Mouse (Mus musculus): Measurements from ENCODE around the gene F12. TPM values are rescaled to one million over a fixed set of nuclear protein-coding genes. Genes with fewer than 3 reads are reported as not detected.
"Not testable (repeated sequence)": the region's sequence is repeated elsewhere in the genome, so short reads cannot be mapped to it uniquely, and the experiment has no call there.

Gene F12
- total RNA-seq, 4 experiments from 2014 or later = not detected

DNA sequence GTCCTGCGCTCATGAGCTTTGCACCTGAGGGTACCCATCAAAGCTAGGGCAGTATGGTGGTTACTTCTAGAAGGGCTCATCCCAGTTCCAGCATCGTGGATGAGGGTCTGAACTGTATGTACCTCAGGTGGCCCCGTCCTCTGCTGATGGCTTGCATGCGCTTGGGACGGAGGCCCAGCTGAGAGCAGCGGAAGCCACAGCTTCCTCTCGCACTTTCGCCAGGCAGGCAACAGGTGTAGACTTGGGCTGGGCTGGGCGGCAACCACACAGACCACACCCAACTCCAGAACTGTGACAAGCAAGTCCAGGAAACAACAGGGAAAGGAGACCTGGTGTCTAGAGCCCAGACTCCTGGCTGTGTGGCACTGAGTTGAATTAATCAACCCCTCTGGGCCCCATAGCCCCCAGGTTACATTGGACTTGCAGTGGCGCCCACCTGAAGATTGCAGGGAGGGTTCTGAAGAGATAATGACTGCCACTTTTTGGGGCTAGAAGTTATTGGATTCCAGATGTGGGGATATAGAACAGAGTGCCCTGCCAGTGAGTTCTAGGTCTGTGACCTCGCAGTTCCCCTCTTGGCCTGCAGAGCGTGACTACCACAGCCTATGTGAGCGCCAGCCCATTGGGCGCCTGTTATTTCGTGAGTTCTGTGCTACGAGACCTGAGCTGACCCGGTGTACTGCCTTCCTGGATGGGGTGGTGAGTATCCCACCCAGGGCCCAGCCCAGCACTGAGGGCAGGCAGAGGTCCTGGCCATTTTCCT is 23.3 kb upstream of the F12 start:
- no peak for DNase-seq (ENCODE audit: low spot score in 2 of 2)

DNA sequence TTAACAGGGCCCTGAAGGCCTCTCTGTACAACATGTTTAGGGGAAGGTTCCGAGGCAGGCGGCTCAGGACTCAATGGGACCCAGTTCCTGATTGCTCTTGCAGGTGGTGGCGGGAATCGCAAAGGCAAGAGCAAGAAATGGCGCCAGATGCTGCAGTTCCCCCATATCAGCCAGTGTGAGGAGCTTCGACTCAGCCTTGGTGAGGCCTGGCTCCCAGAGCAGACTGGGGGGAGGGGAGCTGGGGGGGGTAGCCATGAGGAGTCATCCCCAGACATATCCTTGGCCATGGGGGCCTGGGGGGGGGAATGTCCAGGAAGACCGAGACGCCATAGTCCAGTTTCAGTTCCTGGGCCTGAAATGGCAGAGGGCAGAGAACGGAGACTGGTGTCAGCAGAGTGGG is 22.6 kb upstream of the F12 start:
- DNase-seq (ENCODE audit: low spot score in 2 of 2) = no peak

DNA sequence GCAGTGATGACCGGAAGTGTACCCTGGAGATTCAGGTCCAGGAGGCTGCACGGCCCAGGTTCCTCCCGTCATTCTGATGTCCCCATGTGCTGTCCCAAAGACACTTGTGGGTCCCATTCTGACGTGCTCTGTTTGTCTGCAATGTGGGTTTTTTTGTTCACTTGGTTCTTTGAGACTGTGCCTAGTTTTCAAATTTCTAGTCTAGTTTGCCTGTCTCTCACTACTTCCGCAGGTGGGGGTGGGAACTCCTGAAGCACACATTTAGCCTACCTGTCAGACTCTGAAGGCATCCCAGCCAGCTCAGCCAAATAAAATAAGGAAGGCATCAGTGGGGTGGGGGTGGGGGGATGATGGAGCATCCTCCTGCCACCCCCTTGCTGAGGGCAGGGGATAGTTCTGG is 21.5 kb upstream of the F12 start:
- DNase-seq (ENCODE audit: low spot score in 2 of 2) = no peak

DNA sequence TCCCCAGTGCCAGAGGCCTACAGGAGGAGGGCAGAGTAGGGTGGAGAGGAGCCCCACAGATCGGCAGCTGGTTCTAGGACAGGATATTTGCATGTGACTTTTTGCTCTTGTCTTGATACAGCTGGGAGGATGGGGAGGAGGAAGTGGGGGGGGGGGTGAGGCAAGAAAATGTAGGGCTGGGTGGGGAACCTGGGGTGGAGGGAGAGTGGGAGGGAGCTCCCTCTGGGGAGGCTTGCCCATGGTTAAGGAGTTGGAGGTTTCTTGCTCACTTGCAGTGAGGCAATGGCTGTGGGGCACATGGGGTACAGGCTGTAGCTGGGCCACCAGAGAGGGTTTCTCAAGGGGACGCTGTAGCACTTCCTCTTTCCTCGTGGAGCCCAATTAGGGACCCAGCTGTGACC is 20.9 kb upstream of the F12 start:
- no peak for DNase-seq (ENCODE audit: low spot score in 2 of 2)

DNA sequence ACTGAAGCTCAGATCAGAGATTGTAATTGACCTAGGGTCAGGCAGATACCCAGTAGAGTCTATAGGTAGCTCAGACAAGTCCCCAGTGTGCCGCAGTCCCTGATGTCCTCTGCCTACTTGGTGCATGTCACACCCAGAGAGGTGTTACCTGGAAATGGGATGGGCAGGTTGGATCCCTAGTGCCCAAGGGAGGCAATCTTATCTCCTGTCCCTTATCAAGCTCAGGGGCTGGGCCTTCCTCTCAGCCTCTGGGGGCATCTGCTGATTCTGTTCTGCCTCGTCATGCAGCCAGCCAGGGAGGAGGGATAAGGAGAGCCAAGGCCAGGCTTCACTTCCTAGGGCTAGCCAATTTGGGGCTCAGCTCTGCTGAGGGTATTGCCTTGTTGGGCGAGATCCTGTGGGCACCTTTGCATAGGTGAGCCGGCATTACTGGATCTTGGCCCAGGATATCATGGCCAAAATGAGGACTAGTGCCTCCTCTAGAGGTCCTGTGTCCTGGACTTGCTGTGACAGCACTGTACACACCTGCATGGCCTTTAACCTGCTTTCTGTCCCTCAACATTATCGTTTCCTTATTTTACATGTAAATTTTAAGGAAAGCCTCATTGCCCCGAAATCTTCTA is 20.0 kb upstream of the F12 start:
- no peak for DNase-seq (ENCODE audit: low spot score in 2 of 2)

DNA sequence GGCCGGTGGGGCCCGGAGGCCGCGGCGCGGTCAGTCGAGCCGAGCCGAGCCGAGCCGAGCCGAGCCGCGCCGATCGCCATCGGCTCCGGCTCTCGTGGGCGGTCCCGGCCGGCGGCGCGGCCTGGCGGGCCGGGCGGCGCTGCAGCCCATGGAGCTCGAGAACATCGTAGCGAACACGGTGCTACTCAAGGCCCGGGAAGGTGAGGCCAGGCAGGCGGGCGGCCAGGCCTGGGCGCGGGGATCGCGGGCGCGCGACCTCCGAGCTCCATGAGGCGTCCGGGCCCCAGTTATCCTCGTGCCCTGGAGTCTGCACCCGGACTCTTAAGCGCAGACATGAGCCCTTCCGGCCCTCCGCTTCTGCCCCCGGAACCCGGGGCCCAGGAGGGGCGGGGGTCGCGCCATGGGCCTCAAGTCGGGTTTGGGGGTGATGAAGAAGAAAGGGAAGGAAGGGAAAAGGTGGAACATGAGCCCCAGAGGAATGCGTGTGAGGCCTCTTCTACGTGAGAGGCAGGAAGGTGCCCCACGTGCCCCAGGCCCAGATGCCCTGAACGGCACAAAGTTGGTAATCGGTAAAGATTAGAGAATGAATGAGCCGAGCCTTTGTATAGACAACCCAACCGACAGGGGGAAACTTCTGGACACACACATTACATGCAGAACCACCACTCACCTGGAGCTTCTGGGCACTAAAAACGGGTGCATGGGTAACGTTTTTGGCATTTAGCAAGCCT is 18.9 kb upstream of the F12 start:
- no peak for DNase-seq (ENCODE audit: low spot score in 2 of 2)

DNA sequence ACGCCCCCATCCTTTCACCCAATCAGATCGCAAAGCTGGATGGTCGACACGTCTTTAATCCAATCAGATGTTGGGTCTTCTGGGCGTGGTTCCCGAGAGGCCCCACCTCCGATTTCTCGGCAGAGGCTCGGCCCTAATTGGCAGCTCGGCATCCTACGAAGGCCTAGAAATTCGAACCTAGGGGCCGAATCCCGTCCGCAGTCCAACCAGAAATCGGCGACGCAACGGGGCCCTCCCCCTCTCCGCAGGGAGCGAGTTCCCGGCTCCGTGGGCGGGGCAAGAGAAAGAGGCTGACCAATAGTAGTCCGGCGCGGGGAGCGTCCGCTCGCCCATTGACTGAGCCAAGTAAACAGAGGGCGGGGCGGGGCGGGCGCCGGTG is 18.3 kb upstream of the F12 start, which contains the start of gene Grk6:
Grk6 (plus strand) TSS at position 136 of the 379 bp plus-strand sequence.
- DNase-seq (ENCODE audit: low spot score in 2 of 2) = peak; percentile 99

DNA sequence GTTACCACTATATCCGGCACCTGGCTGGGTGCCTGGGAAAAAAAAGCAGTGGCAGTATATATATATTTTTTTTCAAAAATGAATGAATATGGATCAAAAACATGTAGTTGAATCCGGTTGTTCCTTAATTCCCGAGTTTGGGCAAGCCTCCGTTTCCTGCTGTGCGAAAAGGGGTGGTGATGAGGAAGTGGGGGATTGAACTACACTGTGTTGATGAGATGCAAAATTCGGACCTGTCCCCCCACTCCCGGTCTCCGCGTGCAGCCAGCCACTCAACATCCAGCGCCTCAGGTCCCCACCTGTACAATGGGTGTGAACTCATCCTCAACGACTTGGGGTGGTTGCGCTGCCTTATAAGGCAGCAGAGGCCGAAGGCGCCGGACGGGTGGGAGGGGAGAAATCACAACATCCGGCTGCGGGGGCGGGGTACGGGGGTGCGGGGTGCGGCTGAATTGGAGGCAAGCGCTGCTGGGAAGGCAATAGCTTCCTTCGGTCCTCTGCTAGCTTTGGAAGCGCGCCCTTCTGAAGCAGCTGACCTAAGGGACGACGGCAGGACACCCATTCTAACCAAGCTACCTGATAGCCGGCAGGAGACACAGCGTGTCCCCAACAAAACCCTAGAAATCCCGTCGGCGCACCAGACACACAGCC is 17.8 kb upstream of the F12 start:
- DNase-seq (ENCODE audit: low spot score in 2 of 2) = no peak

DNA sequence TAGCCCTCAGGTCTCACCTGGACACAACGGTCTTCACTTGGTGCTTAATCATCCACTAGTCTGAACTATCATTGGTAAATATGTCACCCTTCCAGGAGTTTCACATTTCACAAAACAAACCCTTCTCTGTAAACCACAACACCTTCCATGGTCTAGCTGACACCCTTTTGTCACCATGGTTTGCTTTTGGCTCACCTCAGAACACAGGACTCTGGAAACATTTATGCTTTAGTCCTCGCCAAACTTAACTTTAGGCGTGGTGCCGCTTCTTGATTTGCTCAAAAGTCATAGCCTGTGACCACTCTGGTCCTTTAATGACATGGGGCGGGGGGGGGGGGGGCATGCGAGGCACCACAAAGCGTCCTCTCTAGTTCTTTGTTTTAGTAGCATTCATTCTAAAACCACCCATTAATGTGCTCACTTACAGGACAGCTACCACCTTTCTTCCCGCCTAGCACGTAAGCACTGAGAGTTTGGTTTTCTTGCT is 17.2 kb upstream of the F12 start:
- DNase-seq (ENCODE audit: low spot score in 2 of 2) = no peak

DNA sequence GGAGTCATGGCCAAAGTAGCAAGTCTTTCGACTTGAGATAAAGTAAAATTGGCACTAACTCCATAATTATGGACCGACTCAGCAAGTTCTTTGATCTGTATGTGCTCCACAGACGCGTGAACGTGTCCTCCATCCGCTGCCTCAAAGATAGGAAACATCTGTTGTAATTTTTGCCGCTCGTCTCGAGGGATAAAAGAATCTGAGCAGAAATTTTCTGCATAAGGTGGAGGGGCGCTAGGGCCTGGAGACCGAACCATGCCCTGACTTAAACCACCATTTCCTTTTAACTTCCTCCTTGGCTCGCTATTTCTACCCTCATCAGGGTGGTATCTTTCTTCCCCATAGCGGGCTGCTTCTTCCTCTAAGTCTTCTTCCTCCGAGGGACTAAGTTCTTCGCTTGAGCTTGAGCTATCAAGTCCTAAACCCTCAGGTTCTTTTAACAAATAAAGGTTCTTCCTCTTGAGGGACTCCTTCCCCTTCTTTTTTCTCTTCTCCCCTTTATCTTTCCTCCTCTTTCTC is 10.6 kb upstream of the F12 start:
- DNase-seq (ENCODE audit: low spot score in 2 of 2) = not testable (repeated sequence)

DNA sequence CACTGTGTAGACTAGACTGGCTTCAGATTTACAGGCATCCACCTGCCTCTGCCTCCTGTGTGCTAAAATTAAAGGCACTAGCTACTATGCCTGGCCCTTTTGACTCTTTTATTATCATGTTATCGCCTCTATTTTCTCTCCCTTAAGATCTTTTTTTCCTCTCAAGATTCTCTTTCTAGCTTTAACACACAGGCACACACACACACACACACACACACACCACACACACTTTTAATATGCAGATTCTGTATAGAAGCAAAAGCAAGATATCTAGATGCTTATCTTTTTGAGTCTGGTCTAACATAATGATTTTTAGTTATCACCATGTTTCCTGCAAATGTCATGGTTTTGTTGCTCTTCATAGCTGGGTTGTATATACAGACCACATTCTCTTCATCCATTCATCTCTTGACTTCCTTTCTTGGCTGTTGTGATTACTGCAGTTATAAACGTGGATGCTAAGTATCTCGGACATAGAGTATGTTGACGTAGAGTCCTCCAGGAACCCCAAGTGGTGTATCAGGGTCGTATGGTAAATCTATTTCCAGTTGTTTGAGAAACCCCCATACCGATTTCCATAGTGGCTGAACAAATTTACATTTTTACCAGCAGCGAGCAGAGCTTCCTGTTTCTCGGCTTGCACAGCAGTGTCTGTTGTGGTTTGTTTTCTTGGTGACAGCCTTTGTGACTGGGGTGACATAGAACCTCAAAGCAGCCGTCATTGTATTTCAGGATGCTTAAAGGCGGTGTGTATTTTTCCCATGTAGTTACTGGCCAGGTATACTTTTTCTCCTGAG is 5.5 kb upstream of the F12 start:
- no peak for DNase-seq (ENCODE audit: low spot score in 2 of 2)

DNA sequence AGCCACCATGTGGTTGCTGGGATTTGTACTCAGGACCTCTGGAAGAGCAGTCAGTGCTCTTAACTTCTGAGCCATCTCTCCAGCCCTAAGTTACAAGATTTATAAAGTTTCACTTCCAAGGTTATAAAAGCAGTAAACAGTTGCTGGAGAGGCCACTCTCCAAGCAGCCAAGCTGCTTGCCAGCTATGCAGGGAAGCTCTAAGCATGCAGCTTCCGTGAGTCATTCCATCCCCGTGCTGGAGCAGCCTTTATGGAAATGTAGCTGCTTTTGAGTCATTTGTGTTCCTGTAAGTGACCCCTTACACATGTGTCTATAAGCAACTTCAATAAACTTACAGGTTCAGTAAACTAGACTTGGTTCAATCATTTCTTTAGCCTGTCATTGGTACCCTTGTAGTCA is 4.0 kb upstream of the F12 start:
- DNase-seq (ENCODE audit: low spot score in 2 of 2) = no peak

DNA sequence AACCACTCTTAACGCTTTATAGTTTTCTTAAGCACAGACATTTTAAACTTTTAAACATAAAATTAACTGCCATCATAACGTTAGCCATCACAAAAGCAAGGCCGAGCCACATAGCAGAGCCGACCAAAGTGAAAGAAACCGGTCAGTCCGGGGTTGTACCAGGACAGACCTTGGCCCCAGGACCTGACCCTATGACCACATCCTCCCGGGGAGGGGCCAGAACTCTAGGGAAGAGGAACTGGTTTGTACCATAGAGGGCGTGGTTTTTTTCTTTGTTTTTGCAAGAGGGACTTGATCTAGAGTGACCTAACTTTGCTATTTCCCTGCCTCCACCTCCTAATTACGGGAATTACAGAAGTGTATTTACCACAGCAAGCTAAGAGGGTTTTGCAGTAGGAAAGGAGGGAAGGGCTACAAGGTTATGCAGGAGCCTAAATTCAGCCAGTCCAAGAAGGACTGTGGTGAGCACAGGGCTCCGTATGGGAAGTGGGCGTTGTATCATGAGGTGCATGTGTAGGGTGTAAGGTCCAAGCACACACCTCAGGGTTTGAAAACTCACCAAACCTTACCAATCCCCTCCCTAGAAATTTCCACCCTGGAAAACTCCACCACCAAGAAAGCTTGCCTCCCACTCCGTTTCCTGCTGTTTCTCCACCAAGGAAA is 2.8 kb upstream of the F12 start:
- DNase-seq (ENCODE audit: low spot score in 2 of 2) = peak; percentile 63 to 71

DNA sequence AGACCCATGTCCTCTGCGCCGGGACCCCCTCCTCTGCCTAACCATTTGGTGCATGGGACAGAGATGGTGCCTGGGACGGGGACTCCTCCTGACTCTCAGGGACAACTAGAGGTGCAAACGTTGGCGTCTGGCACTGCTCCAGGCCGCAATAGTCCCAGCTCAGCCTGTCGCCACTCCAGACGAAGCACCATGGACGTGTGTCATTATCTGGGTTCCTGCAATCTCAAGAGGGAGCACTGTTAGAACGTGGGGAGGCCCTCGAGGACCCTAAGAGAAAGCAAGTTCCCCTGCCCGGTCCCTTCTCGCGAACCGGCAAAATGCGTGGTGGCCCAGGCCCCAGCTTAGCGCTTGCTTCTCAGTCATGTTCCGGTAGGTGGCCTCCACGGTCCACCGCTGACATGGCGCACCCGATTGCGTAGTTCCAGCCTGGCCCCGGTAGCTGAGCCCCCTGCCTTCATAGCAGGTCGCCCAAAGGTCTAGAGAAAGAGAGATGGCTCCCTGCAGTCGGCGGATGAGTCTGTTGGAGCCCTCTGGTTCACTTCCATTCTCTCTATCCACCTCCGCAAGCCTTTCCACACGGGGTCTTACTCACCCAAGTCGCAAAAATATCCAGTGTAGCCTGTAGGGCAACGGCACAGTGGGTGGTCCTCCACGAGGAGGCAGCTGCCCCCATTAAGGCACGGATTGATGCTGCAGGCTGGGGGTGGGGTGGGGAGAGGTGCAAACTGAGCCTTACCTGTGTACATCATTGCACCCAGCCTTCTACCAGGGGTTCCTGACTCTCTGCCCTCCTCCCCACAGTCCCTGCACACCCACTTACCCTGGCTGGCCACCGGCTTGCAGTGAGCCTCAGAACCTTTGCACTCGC is 5.4 kb downstream of the F12 start:
- DNase-seq (ENCODE audit: low spot score in 2 of 2) = peak; percentile 47 to 58

DNA sequence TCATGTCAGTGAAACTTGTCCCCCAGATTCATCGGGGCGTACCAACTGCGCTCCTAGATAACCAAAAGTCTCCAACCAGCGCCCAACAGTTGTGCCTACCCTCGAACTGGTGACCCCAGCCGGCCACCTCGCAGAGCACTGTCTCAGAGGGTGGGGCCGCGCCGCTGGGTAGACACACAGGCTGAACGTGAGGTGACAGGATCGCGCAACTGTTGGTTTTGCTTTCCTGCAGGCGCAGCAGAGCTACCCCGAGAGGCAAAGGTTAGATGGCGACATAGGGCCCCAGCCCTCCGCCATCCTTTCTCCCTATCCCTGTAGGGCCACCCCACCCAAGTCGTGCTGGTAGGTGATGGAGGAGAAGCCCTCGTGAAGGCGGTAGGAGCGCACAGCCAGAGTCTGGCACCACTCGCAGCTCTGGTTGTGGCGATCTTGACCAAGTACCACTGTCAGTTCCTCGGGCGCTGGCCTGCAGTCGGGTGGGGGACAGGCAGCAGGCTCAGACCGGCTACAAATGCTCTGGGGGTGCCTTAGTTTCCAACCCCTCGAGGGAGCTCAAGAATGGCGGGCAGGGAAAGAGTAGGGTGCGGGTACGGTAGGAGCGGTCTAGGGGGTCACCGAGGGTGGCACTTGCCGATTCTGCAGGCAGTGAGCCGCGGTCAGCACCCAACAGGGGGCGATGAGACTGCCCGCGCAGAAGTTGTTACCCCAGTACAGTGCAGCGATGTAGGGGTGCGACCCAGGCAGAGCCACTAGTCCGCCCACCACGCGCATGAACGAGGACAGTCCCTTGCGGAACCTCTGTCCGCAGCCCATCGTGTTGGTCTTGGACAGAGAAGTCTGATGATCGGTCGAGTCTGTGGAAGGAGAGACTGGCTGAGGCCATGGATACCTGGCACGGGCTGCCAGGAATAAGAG is 6.3 kb downstream of the F12 start:
- DNase-seq (ENCODE audit: low spot score in 2 of 2) = no peak

DNA sequence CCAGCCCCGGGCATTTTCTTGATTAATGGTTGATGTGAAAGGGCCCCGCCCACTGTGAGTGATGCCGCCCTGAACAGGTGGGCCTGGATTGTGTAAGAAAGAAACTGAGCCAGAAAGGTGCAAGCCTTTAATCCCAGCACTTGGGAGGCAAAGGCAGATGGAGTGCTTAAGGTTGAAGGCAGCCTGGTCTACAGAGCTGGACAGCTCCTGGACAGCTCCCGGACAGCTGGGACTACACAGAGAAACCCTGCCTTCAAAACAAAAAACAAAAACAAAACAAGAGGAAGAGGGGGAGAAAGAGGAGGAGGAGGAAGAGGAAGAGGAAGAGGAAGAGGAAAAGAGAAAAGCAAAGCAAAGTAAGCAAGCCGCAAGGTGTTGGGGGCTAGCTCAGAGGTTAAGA is 7.5 kb downstream of the F12 start:
- DNase-seq (ENCODE audit: low spot score in 2 of 2) = no peak

DNA sequence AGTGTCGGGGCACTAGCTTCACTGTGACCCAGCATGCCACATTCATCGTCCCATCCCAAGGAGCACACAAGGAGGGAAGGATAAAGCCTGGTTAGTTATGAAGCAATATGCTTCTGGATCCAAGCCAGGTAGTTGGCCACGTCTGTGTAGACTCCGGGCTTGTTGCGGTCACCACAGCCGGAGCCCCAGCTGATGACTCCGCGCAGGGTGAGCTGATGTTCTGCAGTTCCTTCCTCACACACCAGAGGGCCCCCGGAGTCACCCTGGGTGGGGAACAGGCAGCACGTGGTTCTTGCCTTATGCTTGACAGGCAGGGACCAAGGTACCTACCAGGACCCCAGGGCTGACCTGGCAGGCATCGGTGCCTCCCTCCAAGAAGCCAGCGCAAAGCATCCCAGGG is 8.6 kb downstream of the F12 start:
- peak; percentile 75 to 80 for DNase-seq (ENCODE audit: low spot score in 2 of 2)

DNA sequence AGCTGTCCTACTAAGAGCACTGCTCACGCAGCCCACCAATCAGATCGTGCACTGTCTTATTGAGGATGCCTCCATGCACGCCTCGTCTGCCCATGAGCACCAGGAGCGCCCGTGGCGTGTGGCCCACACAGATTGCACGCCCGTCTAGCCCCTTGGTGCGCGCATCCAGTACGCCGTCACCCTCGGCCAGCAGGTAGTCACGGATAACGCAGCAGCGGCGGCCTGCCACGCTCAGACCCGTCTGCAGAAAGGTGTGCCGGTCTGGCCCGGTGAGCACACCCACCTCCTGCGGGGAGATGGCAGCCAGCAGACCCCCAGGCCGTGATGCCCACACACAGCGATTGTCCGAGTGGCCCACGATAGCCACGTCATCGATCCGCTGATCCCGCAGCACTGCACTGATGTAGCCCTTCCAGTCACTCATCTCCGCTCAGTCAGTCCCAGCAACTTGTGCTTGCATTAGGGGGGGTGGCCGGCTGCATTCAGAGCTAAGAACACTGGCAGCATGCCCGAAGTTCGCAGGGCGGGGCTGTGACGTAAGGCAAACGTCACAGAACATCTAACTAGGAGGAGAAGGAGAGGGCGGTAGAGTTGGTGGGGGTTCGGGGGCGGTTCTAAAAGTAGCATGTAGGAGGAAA is 11.7 kb downstream of the F12 start, which contains the start of gene Pfn3:
Pfn3 (minus strand) TSS at position 490 of the 638 bp plus-strand sequence.
- DNase-seq (ENCODE audit: low spot score in 2 of 2) = peak in 1 of 2 experiments; percentile 12
